Mouse (Mus musculus): ENCODE measurements at regions not wholly inside any gene's neighbourhood (a gene's known extent, or its start where the extent isn't known, plus 50 kb on each side); places are given as distances from the start of the nearest gene placed in this dataset.

- peak; percentile 93 for DNase-seq (ENCODE audit: inconsistent ontology term)
Observed at GRCm38 (mm10) chr1:90288892-90289731, 85.3 kb downstream of the Ackr3 start.

GRCm38 (mm10) chr1:90289732-90290215 lies 86.0 kb downstream of the Ackr3 start:
- DNase-seq (ENCODE audit: inconsistent ontology term): peak; percentile 56

- DNase-seq (ENCODE audit: inconsistent ontology term): no peak
Observed at GRCm38 (mm10) chr1:90290428-90291197, 86.8 kb downstream of the Ackr3 start.

- no peak for DNase-seq (ENCODE audit: inconsistent ontology term)
Observed at GRCm38 (mm10) chr1:90291256-90291655, 87.5 kb downstream of the Ackr3 start.

- no peak for DNase-seq (ENCODE audit: inconsistent ontology term)
Observed at GRCm38 (mm10) chr1:90297751-90298150, 94.0 kb downstream of the Ackr3 start.

GRCm38 (mm10) chr1:90300229-90300628 lies 96.4 kb downstream of the Ackr3 start:
- no peak for DNase-seq (ENCODE audit: inconsistent ontology term)

GRCm38 (mm10) chr1:90304331-90304730 lies 100.6 kb downstream of the Ackr3 start:
- no peak for DNase-seq (ENCODE audit: inconsistent ontology term)

- peak; percentile 17 for DNase-seq (ENCODE audit: inconsistent ontology term)
Observed at GRCm38 (mm10) chr1:90311016-90311415, 107.2 kb downstream of the Ackr3 start.

GRCm38 (mm10) chr1:90311649-90312442 lies 108.1 kb downstream of the Ackr3 start:
- no peak for DNase-seq (ENCODE audit: inconsistent ontology term)

- no peak for DNase-seq (ENCODE audit: inconsistent ontology term)
Observed at GRCm38 (mm10) chr1:90313750-90314359, 110.1 kb downstream of the Ackr3 start.

- no peak for DNase-seq (ENCODE audit: inconsistent ontology term)
Observed at GRCm38 (mm10) chr1:90317902-90318301, 114.1 kb downstream of the Ackr3 start.

GRCm38 (mm10) chr1:90318502-90318901 lies 114.7 kb downstream of the Ackr3 start:
- no peak for DNase-seq (ENCODE audit: inconsistent ontology term)

- no peak for DNase-seq (ENCODE audit: inconsistent ontology term)
Observed at GRCm38 (mm10) chr1:90320518-90320917, 116.7 kb downstream of the Ackr3 start.

GRCm38 (mm10) chr1:90321501-90321900 lies 117.7 kb downstream of the Ackr3 start:
- DNase-seq (ENCODE audit: inconsistent ontology term): no peak

- DNase-seq (ENCODE audit: inconsistent ontology term): no peak
Observed at GRCm38 (mm10) chr1:90327237-90327636, 123.5 kb downstream of the Ackr3 start.

GRCm38 (mm10) chr1:90332531-90332930 lies 128.8 kb downstream of the Ackr3 start:
- no peak for DNase-seq (ENCODE audit: inconsistent ontology term)

GRCm38 (mm10) chr1:90333676-90334430 lies 130.1 kb downstream of the Ackr3 start:
- no peak for DNase-seq (ENCODE audit: inconsistent ontology term)

- DNase-seq (ENCODE audit: inconsistent ontology term): peak; percentile 99
Observed at GRCm38 (mm10) chr1:90335001-90335747, 131.4 kb downstream of the Ackr3 start.

GRCm38 (mm10) chr1:90337876-90338316 lies 134.1 kb downstream of the Ackr3 start:
- DNase-seq (ENCODE audit: inconsistent ontology term): no peak

GRCm38 (mm10) chr1:90342346-90342745 lies 138.6 kb downstream of the Ackr3 start:
- DNase-seq (ENCODE audit: inconsistent ontology term): peak; percentile 70

Measured in Muller cell, postnatal 12 days (primary cell).